Mouse (Mus musculus) hindbrain, embryonic 14.5 days (tissue): ENCODE results near the gene Polr3g. TPM values are rescaled to one million over a fixed set of nuclear protein-coding genes. Genes with fewer than 3 reads are reported as not detected.

Experiments
- ATAC-seq: fragments of 200-750 bp; cut with Nextera tagmentation; 2 replicates; pipeline ENCODE4 v1.8.0; 2017; ENCODE audit warnings: moderate number of reproducible peaks, mild to moderate bottlenecking, moderate TSS enrichment, moderate library complexity; ENCODE audit not compliant: low FRiP score
- DNase-seq: peaks from one replicate; pipeline ENCODE4 v3.0.0-alpha.2; 2015; ENCODE audit warnings: low spot score
- H3K27ac ChIP-seq: fragments of 300-500 bp; sonication (generic); 2 replicates; pipeline ENCODE4 v1.5.1; 2014; ENCODE audit warnings: mild to moderate bottlenecking, moderate library complexity
- H3K27me3 ChIP-seq: fragments of 300-500 bp; sonication (generic); 2 replicates; pipeline ENCODE4 v1.6.1; 2014; ENCODE audit warnings: mild to moderate bottlenecking, low read length, mixed read lengths; ENCODE audit not compliant: control insufficient read depth, insufficient read depth
- H3K36me3 ChIP-seq: fragments of 300-500 bp; sonication (generic); replicated peaks from 2 replicates; pipeline ENCODE4 v1.6.1; 2014; ENCODE audit not compliant: control insufficient read depth, insufficient read depth
- H3K4me1 ChIP-seq: fragments of 300-500 bp; sonication (generic); replicated peaks from 2 replicates; pipeline ENCODE4 v1.6.1; 2014; ENCODE audit warnings: antibody characterized with exemption, low read length, mixed read lengths; ENCODE audit not compliant: control insufficient read depth, insufficient read depth
- H3K4me2 ChIP-seq: fragments of 300-500 bp; sonication (generic); replicated peaks from 2 replicates; pipeline ENCODE4 v1.6.1; 2014; ENCODE audit warnings: mild to moderate bottlenecking, moderate library complexity
- H3K4me3 ChIP-seq: fragments of 300-500 bp; sonication (generic); replicated peaks from 2 replicates; pipeline ENCODE4 v1.5.1; 2014; ENCODE audit warnings: mild to moderate bottlenecking, low read length
- H3K9ac ChIP-seq: fragments of 300-500 bp; sonication (generic); 2 replicates; pipeline ENCODE4 v1.6.1; 2014
- H3K9me3 ChIP-seq: fragments of 300-500 bp; sonication (generic); 2 replicates; pipeline ENCODE4 v1.6.1; 2016; ENCODE audit warnings: low read length; ENCODE audit not compliant: control insufficient read depth
- WGBS: fragments of 180-500 bp; shearing (Covaris S2); extraction: QIAGEN DNeasy Blood & Tissue Kit; methylation state at CpG from one replicate; pipeline ENCODE4 v1.1.7; 2014; 5-methylcytosine and 5-hydroxymethylcytosine counted together
- polyA plus RNA-seq: library from polyadenylated mRNA; unstranded; fragments of >200 nt; fragmentation: Nextera tagmentation; extraction: Ambion mirVana; gene quantifications from 2 replicates; pipeline ENCODE4 v1.2.1, GENCODE M21; 2014

Gene Polr3g
- 3.8 and 5.0 TPM in 2 replicates for polyA plus RNA-seq

GRCm38 (mm10) chr13:81710775-81711545, at the start of gene Polr3g, which contains the start of gene Mblac2:
TSS of gene Polr3g (minus strand) at chr13:81711013.
TSS of gene Mblac2 (plus strand) at chr13:81711341.
- Histone ChIP-seq H3K9ac (peak within 1 kb of the TSS; percentile 74), H3K36me3 (no peaks in the 10 kb centered on the region), H3K9me3 (no peaks in the 10 kb centered on the region; the same call in 1 of the 2 replicates), H3K4me1 (peaks cover 11% of the 10 kb centered on the region), H3K27ac (peak within 1 kb of the TSS; percentile 87), H3K4me3 (peak within 1 kb of the TSS; percentile 72), H3K27me3 (no peaks in the 10 kb centered on the region), H3K4me2 (peak within 1 kb of the TSS; percentile 88)
- under 1% methylated on average over 61 of the region's 61 CpGs for WGBS
- DNase-seq = peak; percentile 95
- ATAC-seq = peak; percentile 97

GRCm38 (mm10) chr13:81760379-81760778, 49.6 kb upstream of the Polr3g start:
- peak; percentile 44; the same call in 1 of the 2 replicates for ATAC-seq

GRCm38 (mm10) chr13:81757058-81757660, 46.3 kb upstream of the Polr3g start:
- no peaks in the 10 kb centered on the region for H3K27me3 ChIP-seq
- no peak overlapping the region for H3K9ac ChIP-seq
- no peaks in the 10 kb centered on the region for H3K4me1 ChIP-seq
- no peak overlapping the region for H3K4me3 ChIP-seq
- DNase-seq (no peak), ATAC-seq (no peak)
- H3K4me2 ChIP-seq = no peak overlapping the region
- no peaks in the 10 kb centered on the region for H3K36me3 ChIP-seq
- H3K27ac ChIP-seq = no peak overlapping the region
- no peaks in the 10 kb centered on the region for H3K9me3 ChIP-seq
- WGBS = 85% methylated on average over 5 of the region's 5 CpGs

More at GRCm38 (mm10) chr13:81760379-81760778, 49.6 kb upstream of the Polr3g start:
- Histone ChIP-seq H3K36me3 (no peaks in the 10 kb centered on the region), H3K27me3 (no peaks in the 10 kb centered on the region), H3K9ac (no peak overlapping the region), H3K9me3 (no peaks in the 10 kb centered on the region), H3K27ac (no peak overlapping the region), H3K4me1 (no peaks in the 10 kb centered on the region), H3K4me3 (no peak overlapping the region), H3K4me2 (no peak overlapping the region)
- peak; percentile 77 for DNase-seq
- 40% methylated on average over 3 of the region's 3 CpGs for WGBS

- Histone ChIP-seq H3K4me1 (no peaks in the 10 kb centered on the region), H3K9me3 (no peaks in the 10 kb centered on the region), H3K4me2 (no peak overlapping the region), H3K27ac (no peak overlapping the region), H3K36me3 (no peaks in the 10 kb centered on the region), H3K9ac (no peak overlapping the region), H3K27me3 (no peaks in the 10 kb centered on the region), H3K4me3 (no peak overlapping the region)
- ATAC-seq = no peak
- WGBS = 100% methylated on average over 1 of the region's 1 CpGs
- DNase-seq = no peak
These were observed 44.5 kb upstream of the Polr3g start for GRCm38 (mm10) chr13:81755324-81755723.

- Histone ChIP-seq H3K4me1 (no peaks in the 10 kb centered on the region), H3K4me3 (no peak overlapping the region), H3K9ac (no peak overlapping the region), H3K27ac (no peak overlapping the region), H3K9me3 (no peaks in the 10 kb centered on the region), H3K4me2 (no peak overlapping the region), H3K36me3 (no peaks in the 10 kb centered on the region), H3K27me3 (no peaks in the 10 kb centered on the region)
- DNase-seq (no peak), ATAC-seq (no peak)
These were observed 44.1 kb upstream of the Polr3g start for GRCm38 (mm10) chr13:81754878-81755277.

- no peaks in the 10 kb centered on the region for H3K27me3 ChIP-seq
- no peaks in the 10 kb centered on the region for H3K4me1 ChIP-seq
- 43% methylated on average over 2 of the region's 2 CpGs for WGBS
- H3K4me2 ChIP-seq = no peak overlapping the region
- ATAC-seq (no peak), DNase-seq (no peak)
- no peaks in the 10 kb centered on the region for H3K36me3 ChIP-seq
- H3K9ac ChIP-seq = no peak overlapping the region
- H3K4me3 ChIP-seq = no peak overlapping the region
- H3K9me3 ChIP-seq = peaks cover 3% of the 10 kb centered on the region; the same call in 1 of the 2 replicates
- H3K27ac ChIP-seq = no peak overlapping the region
These were observed 33.2 kb upstream of the Polr3g start for GRCm38 (mm10) chr13:81744092-81744396.

GRCm38 (mm10) chr13:81743391-81744091, 32.7 kb upstream of the Polr3g start:
- no peaks in the 10 kb centered on the region for H3K4me1 ChIP-seq
- 55% methylated on average over 10 of the region's 10 CpGs for WGBS
- no peak for ATAC-seq

GRCm38 (mm10) chr13:81740898-81741297, 30.1 kb upstream of the Polr3g start:
- H3K4me1 ChIP-seq = no peaks in the 10 kb centered on the region
- ATAC-seq (no peak), DNase-seq (no peak)
- H3K36me3 ChIP-seq = no peaks in the 10 kb centered on the region
- no peak overlapping the region for H3K9ac ChIP-seq
- no peak overlapping the region for H3K4me2 ChIP-seq
- no peaks in the 10 kb centered on the region for H3K27me3 ChIP-seq
- no peaks in the 10 kb centered on the region for H3K9me3 ChIP-seq
- H3K27ac ChIP-seq = no peak overlapping the region
- H3K4me3 ChIP-seq = no peak overlapping the region
- 45% methylated on average over 3 of the region's 3 CpGs for WGBS

More at GRCm38 (mm10) chr13:81743391-81744091, 32.7 kb upstream of the Polr3g start:
- Histone ChIP-seq H3K27ac (no peak overlapping the region), H3K4me2 (no peak overlapping the region), H3K4me3 (no peak overlapping the region), H3K9me3 (peaks cover 3% of the 10 kb centered on the region; the same call in 1 of the 2 replicates), H3K36me3 (no peaks in the 10 kb centered on the region), H3K27me3 (no peaks in the 10 kb centered on the region), H3K9ac (no peak overlapping the region)
- DNase-seq = no peak

- 90% methylated on average over 5 of the region's 5 CpGs for WGBS
These were observed 25.8 kb upstream of the Polr3g start for GRCm38 (mm10) chr13:81736606-81737005.

More at GRCm38 (mm10) chr13:81736606-81737005, 25.8 kb upstream of the Polr3g start:
- Histone ChIP-seq H3K9ac (no peak overlapping the region), H3K27ac (no peak overlapping the region), H3K4me2 (no peak overlapping the region), H3K9me3 (no peaks in the 10 kb centered on the region), H3K27me3 (no peaks in the 10 kb centered on the region), H3K36me3 (no peaks in the 10 kb centered on the region), H3K4me1 (no peaks in the 10 kb centered on the region), H3K4me3 (no peak overlapping the region)
- ATAC-seq (no peak), DNase-seq (no peak)
